Mouse (Mus musculus): Measurements from ENCODE around the gene C1qb. TPM values are rescaled to one million over a fixed set of nuclear protein-coding genes. Genes with fewer than 3 reads are reported as not detected.

C1qb gene
- polyA plus RNA-seq, 1 experiment from 2014 or later, result 62.8 TPM

GRCm38 (mm10) chr4:136834815-136835620 is 51.0 kb downstream of the C1qb start:
- H3K4me3 ChIP-seq (ENCODE audit: low read depth, low read length), result peak overlapping the region; percentile 76
- ATAC-seq (replicated peaks; ENCODE audit: low FRiP score, low TSS enrichment, low read depth), result no peak
- no peaks in the 10 kb centered on the region for H3K36me3 ChIP-seq (ENCODE audit: control insufficient read depth, insufficient read depth, low read length)
- H3K4me1 ChIP-seq (replicated peaks; ENCODE audit: control insufficient read depth, insufficient read depth, low read length), result peaks cover 64% of the 10 kb centered on the region
- peak; percentile 73 for DNase-seq (ENCODE audit: low spot score)
- H3K27me3 ChIP-seq (replicated peaks; ENCODE audit: control insufficient read depth, insufficient read depth, low read length), result no peaks in the 10 kb centered on the region
- H3K9ac ChIP-seq (ENCODE audit: low read length), result peak overlapping the region; percentile 72
- no peak overlapping the region for H3K27ac ChIP-seq (ENCODE audit: low read depth)
- H3K4me2 ChIP-seq (ENCODE audit: low read length), result peak overlapping the region; percentile 99
- H3K9me3 ChIP-seq (ENCODE audit: control insufficient read depth, low read length), result no peaks in the 10 kb centered on the region
- 1% methylated on average over 68 of the region's 76 CpGs for WGBS

- peak overlapping the region; percentile 76 for H3K4me3 ChIP-seq (ENCODE audit: low read depth, low read length)
- peaks cover 66% of the 10 kb centered on the region for H3K4me1 ChIP-seq (replicated peaks; ENCODE audit: control insufficient read depth, insufficient read depth, low read length)
- peak overlapping the region; percentile 99 for H3K4me2 ChIP-seq (ENCODE audit: low read length)
- H3K27me3 ChIP-seq (replicated peaks; ENCODE audit: control insufficient read depth, insufficient read depth, low read length), result no peaks in the 10 kb centered on the region
- ATAC-seq (replicated peaks; ENCODE audit: low FRiP score, low TSS enrichment, low read depth) (no peak), DNase-seq (ENCODE audit: low spot score) (no peak)
- H3K9ac ChIP-seq (ENCODE audit: low read length), result peak overlapping the region; percentile 72
- H3K36me3 ChIP-seq (ENCODE audit: control insufficient read depth, insufficient read depth, low read length), result no peaks in the 10 kb centered on the region
- H3K27ac ChIP-seq (ENCODE audit: low read depth), result no peak overlapping the region
- no peaks in the 10 kb centered on the region for H3K9me3 ChIP-seq (ENCODE audit: control insufficient read depth, low read length)
- WGBS, result 15% methylated on average over 12 of the region's 12 CpGs
These were observed 51.6 kb downstream of the C1qb start for GRCm38 (mm10) chr4:136834439-136834814.

GRCm38 (mm10) chr4:136833619-136834351 is 52.2 kb downstream of the C1qb start:
- Histone ChIP-seq H3K4me3 (ENCODE audit: low read depth, low read length) (no peak overlapping the region), H3K4me1 (replicated peaks; ENCODE audit: control insufficient read depth, insufficient read depth, low read length) (peaks cover 72% of the 10 kb centered on the region), H3K27me3 (replicated peaks; ENCODE audit: control insufficient read depth, insufficient read depth, low read length) (no peaks in the 10 kb centered on the region), H3K9ac (ENCODE audit: low read length) (no peak overlapping the region), H3K36me3 (ENCODE audit: control insufficient read depth, insufficient read depth, low read length) (no peaks in the 10 kb centered on the region), H3K27ac (ENCODE audit: low read depth) (no peak overlapping the region), H3K4me2 (ENCODE audit: low read length) (peak overlapping the region; percentile 99), H3K9me3 (ENCODE audit: control insufficient read depth, low read length) (no peaks in the 10 kb centered on the region)
- DNase-seq (ENCODE audit: low spot score) (no peak), ATAC-seq (replicated peaks; ENCODE audit: low FRiP score, low TSS enrichment, low read depth) (no peak)
- 54% methylated on average over 21 of the region's 21 CpGs for WGBS

GRCm38 (mm10) chr4:136832559-136833232 is 53.3 kb downstream of the C1qb start:
- H3K9me3 ChIP-seq (ENCODE audit: control insufficient read depth, low read length), result no peaks in the 10 kb centered on the region
- H3K9ac ChIP-seq (ENCODE audit: low read length), result no peak overlapping the region
- no peak overlapping the region for H3K27ac ChIP-seq (ENCODE audit: low read depth)
- 59% methylated on average over 16 of the region's 16 CpGs for WGBS
- H3K36me3 ChIP-seq (ENCODE audit: control insufficient read depth, insufficient read depth, low read length), result no peaks in the 10 kb centered on the region
- H3K4me3 ChIP-seq (ENCODE audit: low read depth, low read length), result no peak overlapping the region
- DNase-seq (ENCODE audit: low spot score), result no peak
- H3K27me3 ChIP-seq (replicated peaks; ENCODE audit: control insufficient read depth, insufficient read depth, low read length), result no peaks in the 10 kb centered on the region
- ATAC-seq (replicated peaks; ENCODE audit: low FRiP score, low TSS enrichment, low read depth), result no peak
- peaks cover 69% of the 10 kb centered on the region for H3K4me1 ChIP-seq (replicated peaks; ENCODE audit: control insufficient read depth, insufficient read depth, low read length)
- H3K4me2 ChIP-seq (ENCODE audit: low read length), result peak overlapping the region; percentile 18; the same call in 1 of the 2 replicates

- ATAC-seq (replicated peaks; ENCODE audit: low FRiP score, low TSS enrichment, low read depth), result 0 out of 2 replicates have a peak, but pooled peaks have one; percentile 10
- Histone ChIP-seq H3K27ac (ENCODE audit: low read depth) (no peak overlapping the region), H3K27me3 (replicated peaks; ENCODE audit: control insufficient read depth, insufficient read depth, low read length) (no peaks in the 10 kb centered on the region), H3K4me1 (replicated peaks; ENCODE audit: control insufficient read depth, insufficient read depth, low read length) (peaks cover 58% of the 10 kb centered on the region), H3K4me2 (ENCODE audit: low read length) (no peak overlapping the region), H3K9me3 (ENCODE audit: control insufficient read depth, low read length) (no peaks in the 10 kb centered on the region), H3K9ac (ENCODE audit: low read length) (no peak overlapping the region), H3K36me3 (ENCODE audit: control insufficient read depth, insufficient read depth, low read length) (no peaks in the 10 kb centered on the region), H3K4me3 (ENCODE audit: low read depth, low read length) (no peak overlapping the region)
- DNase-seq (ENCODE audit: low spot score), result no peak
- WGBS, result 48% methylated on average over 9 of the region's 9 CpGs
These were observed 55.6 kb downstream of the C1qb start for GRCm38 (mm10) chr4:136830272-136830823.

Other genes with a start within 250 kb of the C1qb start
- 8.8 and 11.4 TPM in 2 replicates for gene Ephb2, start 50.2 kb downstream of the C1qb start, polyA plus RNA-seq (2014; fragmentation: Nextera tagmentation; extraction: Ambion mirVana)
- 27.5 and 32.3 TPM in 2 replicates for gene C1qc, start 6.9 kb upstream of the C1qb start, polyA plus RNA-seq (2014; fragmentation: Nextera tagmentation; extraction: Ambion mirVana)
- 34.2 and 34.6 TPM in 2 replicates for gene C1qa, start 12.6 kb upstream of the C1qb start, polyA plus RNA-seq (2014; fragmentation: Nextera tagmentation; extraction: Ambion mirVana)
- 0.75 and 1.1 TPM in 2 replicates for gene Epha8, start 70.6 kb upstream of the C1qb start, polyA plus RNA-seq (2014; fragmentation: Nextera tagmentation; extraction: Ambion mirVana)
- 4.4 and 4.7 TPM in 2 replicates for gene Zbtb40, start 162.6 kb upstream of the C1qb start, polyA plus RNA-seq (2014; fragmentation: Nextera tagmentation; extraction: Ambion mirVana)